Comparison of ENCODE assay signal across 35 mouse cellular contexts in the genomic region with DNA sequence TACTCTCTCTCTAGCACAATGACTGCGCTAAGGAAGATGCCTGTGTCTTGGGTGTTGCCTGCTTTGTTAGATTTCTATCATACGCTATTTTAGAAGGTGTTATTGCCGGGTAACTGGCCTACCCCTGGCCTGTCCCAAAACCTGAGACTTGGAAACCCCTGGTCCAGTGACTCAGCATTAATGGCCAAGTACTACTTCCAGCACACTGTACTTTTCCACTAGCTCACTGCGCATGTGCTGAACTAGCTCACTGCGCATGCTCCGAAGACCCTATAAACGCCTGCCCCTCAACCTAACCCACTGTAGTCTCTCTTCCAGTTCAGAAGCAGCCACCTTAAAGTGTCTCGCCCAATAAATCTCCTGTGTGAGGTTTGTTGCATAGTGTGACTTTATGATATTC.
"Had no signal": no experiment of that assay in that cellular context is flagged by ENCODE, and none has a peak within 500 bp of the region (broad histone marks: within the 10 kb centered on the region; RNA-seq: fewer than 3 reads in every experiment).

No protein-coding gene starts in this region.

- DNase-seq: heart, postnatal 10 days; heart, postnatal 14 days; heart, postnatal 36 days; heart, postnatal 4 days; kidney, adult 11 months; kidney, adult 18-20 months; kidney, adult 2 months; kidney, adult 8-10 months; kidney, adult 9 months; kidney, postnatal 10 days; kidney, postnatal 14 days; kidney, postnatal 25 days; kidney, postnatal 36 days; kidney, postnatal 4 days; layer of hippocampus, adult 9-11 months; layer of hippocampus, postnatal 36 days had no signal

- H3K4me3 ChIP-seq: heart, embryonic 10.5 days; heart, embryonic 12.5 days; heart, embryonic 13.5 days; heart, embryonic 15.5 days; hindbrain, embryonic 10.5 days; hindbrain, embryonic 12.5 days; hindbrain, embryonic 13.5 days; hindbrain, embryonic 15.5 days; intestine, embryonic 15.5 days; kidney, embryonic 15.5 days; layer of hippocampus, adult 2 months; left cerebral cortex, adult 2 months had no signal

- H3K9me3 ChIP-seq: heart, embryonic 10.5 days; heart, embryonic 12.5 days; heart, embryonic 13.5 days; heart, embryonic 15.5 days; hindbrain, embryonic 10.5 days; hindbrain, embryonic 12.5 days; hindbrain, embryonic 13.5 days; hindbrain, embryonic 15.5 days; intestine, embryonic 15.5 days; kidney, embryonic 15.5 days had no signal

- ATAC-seq: hindbrain, embryonic 16.5 days; hindbrain, postnatal 0 days; inflammation-experienced regulatory T-cells, adult 6 months; intestine, embryonic 15.5 days; intestine, embryonic 16.5 days had no signal

- H3K36me3 ChIP-seq: heart, embryonic 10.5 days; heart, embryonic 12.5 days; heart, embryonic 13.5 days; heart, embryonic 15.5 days; hindbrain, embryonic 10.5 days; hindbrain, embryonic 12.5 days; hindbrain, embryonic 13.5 days; hindbrain, embryonic 15.5 days; intestine, embryonic 15.5 days; kidney, embryonic 15.5 days had no signal

- H3K27ac ChIP-seq: heart, embryonic 10.5 days; heart, embryonic 13.5 days; heart, embryonic 15.5 days; hindbrain, embryonic 10.5 days; hindbrain, embryonic 12.5 days; hindbrain, embryonic 13.5 days; hindbrain, embryonic 14.5 days; hindbrain, embryonic 15.5 days; hindbrain, postnatal 0 days; intestine, embryonic 15.5 days; kidney, embryonic 15.5 days; kidney, postnatal 0 days; layer of hippocampus, adult 2 months; left cerebral cortex, adult 2 months had no signal

- H3K4me1 ChIP-seq: heart, embryonic 10.5 days; heart, embryonic 12.5 days; heart, embryonic 13.5 days; heart, embryonic 15.5 days; hindbrain, embryonic 10.5 days; hindbrain, embryonic 12.5 days; hindbrain, embryonic 13.5 days; hindbrain, embryonic 15.5 days; intestine, embryonic 15.5 days; kidney, embryonic 15.5 days had no signal

- H3K9ac ChIP-seq: heart, embryonic 12.5 days; heart, embryonic 13.5 days; heart, embryonic 15.5 days; hindbrain, embryonic 12.5 days; hindbrain, embryonic 13.5 days; hindbrain, embryonic 14.5 days; hindbrain, embryonic 15.5 days; intestine, embryonic 15.5 days; kidney, embryonic 15.5 days had no signal

- H3K27me3 ChIP-seq: heart, embryonic 12.5 days; heart, embryonic 13.5 days; heart, embryonic 15.5 days; hindbrain, embryonic 12.5 days; hindbrain, embryonic 13.5 days; hindbrain, embryonic 15.5 days; intestine, embryonic 15.5 days; kidney, embryonic 15.5 days had no signal

- H3K4me2 ChIP-seq: heart, embryonic 11.5 days; heart, embryonic 12.5 days; heart, embryonic 13.5 days; heart, embryonic 15.5 days; hindbrain, embryonic 12.5 days; hindbrain, embryonic 13.5 days; hindbrain, embryonic 14.5 days; hindbrain, embryonic 15.5 days; intestine, embryonic 15.5 days; kidney, embryonic 15.5 days had no signal
